Mouse (Mus musculus): ENCODE results near the gene Col12a1.
"Not testable (repeated sequence)": the region's sequence is repeated elsewhere in the genome, so short reads cannot be mapped to it uniquely, and the experiment has no call there.

Col12a1 gene

GRCm38 (mm10) chr9:79689771-79690535, 28.7 kb downstream of the Col12a1 start:
- DNase-seq (ENCODE audit: low read depth, low spot score), result peak; percentile 12

GRCm38 (mm10) chr9:79689342-79689741, 29.3 kb downstream of the Col12a1 start:
- DNase-seq (ENCODE audit: low read depth, low spot score), result no peak

GRCm38 (mm10) chr9:79687227-79687626, 31.4 kb downstream of the Col12a1 start:
- DNase-seq (ENCODE audit: low read depth, low spot score), result no peak

DNA sequence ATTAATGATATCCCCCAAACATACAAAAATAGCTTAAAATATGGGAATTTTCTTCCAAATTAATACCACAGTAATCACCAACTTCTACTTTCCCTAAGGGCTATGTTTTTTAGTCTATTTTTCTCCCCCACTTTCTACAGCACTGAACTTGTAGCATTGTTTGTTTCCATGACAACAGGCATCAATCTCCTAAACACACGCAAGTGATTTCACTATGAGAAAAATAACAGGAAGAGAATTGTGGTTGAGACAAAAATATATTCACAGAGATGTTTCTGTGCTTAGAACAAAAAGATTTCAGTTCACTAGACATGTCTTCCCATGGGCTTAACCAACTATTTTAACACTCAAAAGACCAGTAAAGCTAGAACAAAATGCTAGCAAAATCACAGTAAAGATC, 32.6 kb downstream of the Col12a1 start:
- DNase-seq (ENCODE audit: low read depth, low spot score), result no peak

DNA sequence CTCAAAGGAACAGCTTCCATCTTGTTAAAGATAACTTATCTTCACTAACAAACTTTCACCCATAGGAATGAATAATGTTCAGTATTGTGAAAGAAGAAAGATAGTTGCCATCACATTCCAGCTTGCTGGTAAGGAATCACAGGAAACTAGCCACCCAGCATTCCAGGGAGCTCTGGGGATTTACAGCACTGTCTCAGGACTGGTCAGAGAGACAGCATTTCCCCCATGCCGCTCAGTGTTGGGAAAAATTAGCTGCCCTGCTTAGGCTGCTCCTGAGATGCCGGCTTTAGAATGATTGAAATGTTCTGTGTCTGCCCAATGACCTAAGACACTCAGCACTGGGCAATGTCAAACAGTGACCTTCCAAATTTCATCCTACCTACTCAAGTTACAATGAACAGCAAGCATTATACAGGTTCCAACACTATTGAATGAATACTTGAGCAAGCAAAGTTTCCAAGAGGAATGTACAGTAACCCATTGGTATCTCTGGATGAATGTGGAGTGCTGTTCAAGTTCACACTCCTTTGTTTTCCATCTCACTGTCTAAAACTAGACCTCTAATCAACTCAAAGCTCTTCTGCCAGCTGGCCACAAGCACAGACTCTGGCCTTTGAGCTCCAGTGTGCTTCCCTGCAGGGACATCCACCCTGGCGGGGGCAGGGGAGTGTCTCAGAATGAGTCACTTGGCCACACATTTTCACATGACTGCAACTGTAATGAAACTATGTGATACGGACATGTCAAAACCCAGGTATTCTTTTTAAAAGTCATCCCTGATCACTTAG, 38.0 kb downstream of the Col12a1 start:
- DNase-seq (ENCODE audit: low read depth, low spot score), result no peak

DNA sequence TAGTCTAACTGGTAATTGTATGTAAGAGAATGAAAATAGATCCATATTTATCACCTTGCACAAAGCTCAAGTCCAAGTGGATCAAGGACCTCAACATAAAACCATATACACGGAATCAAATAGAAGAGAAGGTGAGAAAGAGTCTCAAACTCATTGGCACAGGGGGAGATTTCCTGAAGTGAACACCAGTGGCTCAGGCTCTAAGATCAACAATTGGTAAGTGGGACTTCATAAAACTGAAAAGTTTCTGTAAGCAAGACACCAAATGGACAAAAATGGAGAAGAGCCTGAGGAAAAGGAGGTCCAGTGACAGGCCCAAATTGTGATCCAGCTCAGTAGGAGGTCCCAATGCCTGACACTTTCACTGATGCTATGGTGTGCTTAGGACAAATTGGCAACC, 49.8 kb downstream of the Col12a1 start:
- not testable (repeated sequence) for DNase-seq (ENCODE audit: low read depth, low spot score)

DNA sequence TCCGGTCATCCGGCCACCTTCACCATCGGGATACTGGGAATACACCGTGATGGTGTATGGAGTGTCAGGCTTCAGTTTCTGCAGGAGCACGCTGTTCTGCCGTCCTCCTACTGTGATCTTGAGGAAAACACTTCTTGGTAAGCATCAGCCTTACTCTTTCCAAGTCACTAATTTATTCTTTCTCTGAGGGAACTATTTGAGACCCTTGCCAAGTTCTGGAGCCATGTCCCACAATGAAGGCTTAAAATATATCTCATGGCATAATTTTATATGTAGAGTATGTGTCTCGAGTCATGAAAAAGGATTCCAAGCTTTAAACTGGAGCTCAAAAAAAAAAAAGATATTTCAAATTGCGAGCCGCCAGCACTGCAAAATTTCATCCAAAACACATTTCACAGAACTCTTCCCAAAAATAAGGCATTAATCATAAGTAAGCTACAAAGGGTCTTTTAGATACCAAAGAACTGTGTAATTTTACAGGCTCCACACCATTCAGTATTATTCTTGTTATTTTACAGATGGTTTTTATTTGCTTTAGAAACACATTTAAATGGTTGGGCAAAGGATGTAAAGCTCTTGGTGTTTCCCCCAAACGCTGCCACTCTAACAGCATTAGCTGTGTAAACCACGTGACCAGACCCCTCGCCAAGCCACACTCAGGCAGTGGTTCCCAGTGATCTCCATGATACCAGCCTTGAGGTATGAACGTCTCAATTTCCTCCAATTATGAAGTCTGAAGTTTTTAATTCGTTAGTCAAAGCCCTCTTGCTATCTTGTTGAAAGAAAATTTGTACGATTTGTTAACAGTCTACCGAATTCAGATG, 65.1 kb downstream of the Col12a1 start:
- DNase-seq (ENCODE audit: low read depth, low spot score), result peak; percentile 40

DNA sequence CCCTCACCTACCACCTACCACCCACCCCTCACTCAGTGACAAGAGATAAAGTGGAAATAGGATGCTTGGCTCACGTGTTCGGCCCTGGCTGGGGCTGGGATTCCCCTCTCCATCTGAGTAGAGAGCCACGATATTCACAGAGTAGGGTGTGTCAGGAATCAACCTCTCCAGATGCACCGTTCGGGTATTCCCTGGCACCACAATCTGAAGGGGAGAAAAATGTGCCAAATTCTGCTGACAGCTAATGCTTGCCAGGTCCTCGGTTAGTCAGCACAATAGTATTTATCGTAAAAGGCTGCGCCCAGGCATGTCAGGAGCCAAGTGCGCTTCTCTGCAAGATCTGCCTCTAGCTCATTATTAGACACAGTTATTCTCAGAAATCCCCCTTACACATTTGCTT, 70.0 kb downstream of the Col12a1 start:
- no peak for DNase-seq (ENCODE audit: low read depth, low spot score)

GRCm38 (mm10) chr9:79645757-79646156, 72.9 kb downstream of the Col12a1 start:
- no peak for DNase-seq (ENCODE audit: low read depth, low spot score)

DNA sequence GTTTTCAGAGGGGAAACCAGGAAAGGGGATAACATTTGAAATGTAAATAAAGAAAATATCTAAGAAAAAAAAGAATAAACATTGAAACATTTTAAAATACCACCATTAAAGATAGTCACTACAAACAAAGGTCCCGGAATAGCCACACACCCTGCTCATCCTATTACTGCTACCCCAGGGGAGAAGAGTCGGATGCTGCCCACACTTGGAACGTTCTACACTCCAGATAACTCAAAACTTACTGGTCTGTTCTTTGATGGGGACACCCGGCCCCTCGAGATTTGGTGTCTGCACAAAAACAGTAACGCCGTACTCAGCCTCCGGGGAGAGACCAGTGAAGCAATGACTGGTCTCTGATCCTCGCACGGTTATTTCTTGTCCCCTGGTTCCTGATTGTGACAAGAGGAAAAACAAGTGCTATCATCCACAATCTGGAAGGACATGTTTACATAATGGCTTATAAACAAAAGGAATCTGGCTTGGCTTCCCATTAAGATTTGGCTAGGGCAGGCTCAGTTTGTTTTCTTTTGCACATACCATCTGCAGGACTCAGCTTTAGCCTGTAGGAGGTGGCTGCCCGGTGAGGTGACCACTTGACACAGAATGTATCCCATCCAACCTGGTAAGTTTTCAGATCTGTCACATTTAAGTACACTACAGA, 79.1 kb downstream of the Col12a1 start:
- DNase-seq (ENCODE audit: low read depth, low spot score), result no peak

GRCm38 (mm10) chr9:79637879-79638278, 80.8 kb downstream of the Col12a1 start:
- no peak for DNase-seq (ENCODE audit: low read depth, low spot score)

DNA sequence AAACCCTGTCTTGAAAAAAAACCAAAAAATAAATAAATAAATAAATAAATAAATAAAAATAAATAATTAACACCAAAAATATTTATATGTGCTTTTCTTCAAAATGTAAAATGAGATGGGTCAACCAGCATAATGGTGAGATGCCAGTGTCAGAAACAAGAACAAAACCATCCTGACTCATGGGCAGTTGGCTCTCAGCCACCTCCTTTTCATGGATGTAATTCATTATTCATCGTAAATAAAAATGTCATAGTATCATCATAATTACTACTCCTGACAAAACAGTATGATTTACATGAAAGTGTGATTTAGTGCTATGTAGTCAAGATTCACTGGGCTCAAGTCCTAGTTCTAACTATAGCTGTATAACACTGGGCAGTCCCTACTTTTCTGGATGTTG, 84.6 kb downstream of the Col12a1 start:
- DNase-seq (ENCODE audit: low read depth, low spot score), result no peak

GRCm38 (mm10) chr9:79631186-79631585, 87.4 kb downstream of the Col12a1 start:
- no peak for DNase-seq (ENCODE audit: low read depth, low spot score)

DNA sequence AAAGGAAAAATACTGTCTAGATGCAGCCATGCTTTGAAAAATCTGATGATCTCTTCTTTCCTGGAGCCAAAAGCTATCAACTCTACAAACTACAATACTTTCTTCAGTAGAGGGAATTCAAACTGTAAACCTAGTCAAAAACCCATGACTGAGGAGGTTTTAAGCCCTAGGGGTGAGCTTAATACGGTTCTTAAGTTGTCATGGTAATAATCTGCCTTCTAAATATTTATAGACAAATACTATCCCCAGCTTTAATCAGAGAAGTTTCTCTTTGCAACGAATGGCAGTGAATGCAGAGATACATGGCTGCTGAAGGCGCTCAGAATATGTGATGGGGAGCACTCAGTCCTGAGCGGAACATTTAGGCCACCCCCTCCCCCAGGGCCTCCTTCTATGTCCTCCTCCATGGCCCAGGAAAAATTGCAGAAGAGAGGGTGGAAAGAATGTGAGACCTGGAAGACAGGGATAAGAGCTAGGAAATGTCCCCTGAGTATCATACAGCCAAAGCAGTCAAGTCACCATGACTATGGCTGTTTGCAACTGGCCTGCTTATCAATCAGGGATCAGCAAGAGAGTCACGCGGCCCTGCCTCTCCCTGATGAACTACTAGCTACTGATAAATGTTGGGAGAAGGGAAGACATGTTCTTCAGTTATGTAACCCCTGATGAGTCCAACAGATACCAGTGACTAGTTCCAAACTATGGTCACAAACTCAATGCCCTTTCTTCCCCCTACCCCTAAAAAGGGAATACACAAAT, 99.6 kb downstream of the Col12a1 start:
- no peak for DNase-seq (ENCODE audit: low read depth, low spot score)

GRCm38 (mm10) chr9:79617336-79617735, 101.3 kb downstream of the Col12a1 start:
- no peak for DNase-seq (ENCODE audit: low read depth, low spot score)

GRCm38 (mm10) chr9:79616040-79616439, 102.6 kb downstream of the Col12a1 start:
- DNase-seq (ENCODE audit: low read depth, low spot score), result no peak

GRCm38 (mm10) chr9:79610286-79610685, 108.3 kb downstream of the Col12a1 start:
- no peak for DNase-seq (ENCODE audit: low read depth, low spot score)

- no peak for DNase-seq (ENCODE audit: low read depth, low spot score)
These were observed 109.0 kb downstream of the Col12a1 start for GRCm38 (mm10) chr9:79609661-79610060.

- DNase-seq (ENCODE audit: low read depth, low spot score), result no peak
These were observed 109.8 kb downstream of the Col12a1 start for GRCm38 (mm10) chr9:79608795-79609194.

- no peak for DNase-seq (ENCODE audit: low read depth, low spot score)
These were observed 110.5 kb downstream of the Col12a1 start for GRCm38 (mm10) chr9:79608062-79608531.

GRCm38 (mm10) chr9:79606122-79606521, 112.5 kb downstream of the Col12a1 start:
- DNase-seq (ENCODE audit: low read depth, low spot score), result no peak
